Mouse (Mus musculus) stomach, embryonic 14.5 days (tissue): ENCODE measurements around the gene 6430571L13Rik. TPM values are rescaled to one million over a fixed set of nuclear protein-coding genes. Genes with fewer than 3 reads are reported as not detected.

Source experiments
- ATAC-seq: fragments of 200-750 bp; cut with Nextera tagmentation; 2 replicates; pipeline ENCODE4 v1.8.0; 2017; ENCODE audit warnings: low read depth, moderate TSS enrichment; ENCODE audit not compliant: insufficient number of reproducible peaks, insufficient read depth, low FRiP score
- H3K27ac ChIP-seq: fragments of 300-500 bp; sonication (generic); 2 replicates; pipeline ENCODE4 v1.5.1; 2014; ENCODE audit warnings: mild to moderate bottlenecking, low read length, moderate library complexity, mixed read lengths
- H3K27me3 ChIP-seq: fragments of 300-500 bp; sonication (generic); 2 replicates; pipeline ENCODE4 v1.6.1; 2014; ENCODE audit warnings: low read length, control low read depth, mixed read lengths; ENCODE audit not compliant: control insufficient read depth, insufficient read depth
- H3K36me3 ChIP-seq: fragments of 300-500 bp; sonication (generic); 2 replicates; pipeline ENCODE4 v1.6.1; 2014; ENCODE audit warnings: mild to moderate bottlenecking, control low read depth, low read length, moderate library complexity, mixed read lengths; ENCODE audit not compliant: control insufficient read depth, insufficient read depth
- H3K4me1 ChIP-seq: fragments of 300-500 bp; sonication (generic); 2 replicates; pipeline ENCODE4 v1.6.1; 2014; ENCODE audit warnings: low read length, control low read depth, mixed read lengths; ENCODE audit not compliant: control insufficient read depth, insufficient read depth
- H3K4me2 ChIP-seq: fragments of 300-500 bp; sonication (generic); replicated peaks from 2 replicates; pipeline ENCODE4 v1.6.1; 2014; ENCODE audit warnings: low read depth, low read length, control low read depth
- H3K4me3 ChIP-seq: fragments of 300-500 bp; sonication (generic); 2 replicates; pipeline ENCODE4 v1.5.1; 2014; ENCODE audit warnings: low read depth, low read length, control low read depth
- H3K9ac ChIP-seq: fragments of 300-500 bp; sonication (generic); replicated peaks from 2 replicates; pipeline ENCODE4 v1.6.1; 2014; ENCODE audit warnings: low read depth, mild to moderate bottlenecking, control low read depth, low read length, moderate library complexity, mixed read lengths
- H3K9me3 ChIP-seq: fragments of 300-500 bp; sonication (generic); 2 replicates; pipeline ENCODE4 v1.6.1; 2016; ENCODE audit warnings: low read depth, low read length, control low read depth; ENCODE audit not compliant: control insufficient read depth
- WGBS: fragments of 180-500 bp; shearing (Covaris S2); extraction: QIAGEN DNeasy Blood & Tissue Kit; methylation state at CpG from one replicate; pipeline ENCODE4 v1.1.7; 2014; 5-methylcytosine and 5-hydroxymethylcytosine counted together
- polyA plus RNA-seq: library from polyadenylated mRNA; unstranded; fragments of >200 nt; fragmentation: Nextera tagmentation; extraction: Ambion mirVana; gene quantifications from 2 replicates; pipeline ENCODE4 v1.2.1, GENCODE M21; 2014

The 6430571L13Rik gene
- polyA plus RNA-seq, 1 experiment from 2014 or later, result 0.19 TPM

- H3K4me3 ChIP-seq, result no peak overlapping the region
- H3K9me3 ChIP-seq, result no peaks in the 10 kb centered on the region
- H3K36me3 ChIP-seq, result no peaks in the 10 kb centered on the region
- H3K27me3 ChIP-seq, result no peaks in the 10 kb centered on the region
- no peak overlapping the region for H3K27ac ChIP-seq
- ATAC-seq, result no peak
- no peak overlapping the region for H3K9ac ChIP-seq
- H3K4me2 ChIP-seq, result no peak overlapping the region
- H3K4me1 ChIP-seq, result no peaks in the 10 kb centered on the region
- 61% methylated on average over 4 of the region's 4 CpGs for WGBS
These were observed 15.4 kb upstream of the 6430571L13Rik start for GRCm38 (mm10) chr9:107324799-107325561.

- no peaks in the 10 kb centered on the region for H3K9me3 ChIP-seq
- no peak overlapping the region for H3K9ac ChIP-seq
- H3K36me3 ChIP-seq, result no peaks in the 10 kb centered on the region
- 78% methylated on average over 7 of the region's 7 CpGs for WGBS
- no peak overlapping the region for H3K27ac ChIP-seq
- no peaks in the 10 kb centered on the region for H3K4me1 ChIP-seq
- no peaks in the 10 kb centered on the region for H3K27me3 ChIP-seq
- no peak for ATAC-seq
- H3K4me2 ChIP-seq, result no peak overlapping the region
- no peak overlapping the region for H3K4me3 ChIP-seq
These were observed 14.5 kb upstream of the 6430571L13Rik start for GRCm38 (mm10) chr9:107325904-107326303.

GRCm38 (mm10) chr9:107327879-107328620 lies 12.4 kb upstream of the 6430571L13Rik start:
- no peak overlapping the region for H3K9ac ChIP-seq
- no peak overlapping the region for H3K4me2 ChIP-seq
- H3K27me3 ChIP-seq, result no peaks in the 10 kb centered on the region
- H3K36me3 ChIP-seq, result no peaks in the 10 kb centered on the region
- H3K9me3 ChIP-seq, result no peaks in the 10 kb centered on the region
- no peaks in the 10 kb centered on the region for H3K4me1 ChIP-seq
- no peak for ATAC-seq
- no peak overlapping the region for H3K4me3 ChIP-seq
- no peak overlapping the region for H3K27ac ChIP-seq
- whole genome bisulfite sequencing, result 89% methylated on average over 16 of the region's 16 CpGs

- no peaks in the 10 kb centered on the region for H3K4me1 ChIP-seq
- 76% methylated on average over 6 of the region's 6 CpGs for WGBS
- H3K27ac ChIP-seq, result no peak overlapping the region
These were observed 9.6 kb upstream of the 6430571L13Rik start for GRCm38 (mm10) chr9:107330791-107331190.

GRCm38 (mm10) chr9:107333686-107334085 lies 6.7 kb upstream of the 6430571L13Rik start:
- H3K27me3 ChIP-seq, result no peaks in the 10 kb centered on the region
- H3K4me3 ChIP-seq, result no peak overlapping the region
- H3K9ac ChIP-seq, result no peak overlapping the region
- 56% methylated on average over 2 of the region's 2 CpGs for WGBS
- no peaks in the 10 kb centered on the region for H3K9me3 ChIP-seq
- H3K4me1 ChIP-seq, result peaks cover 3% of the 10 kb centered on the region; the same call in 1 of the 2 replicates
- H3K36me3 ChIP-seq, result no peaks in the 10 kb centered on the region
- H3K27ac ChIP-seq, result no peak overlapping the region
- no peak overlapping the region for H3K4me2 ChIP-seq
- ATAC-seq, result no peak

More at GRCm38 (mm10) chr9:107330791-107331190, 9.6 kb upstream of the 6430571L13Rik start:
- Histone ChIP-seq H3K36me3 (no peaks in the 10 kb centered on the region), H3K4me2 (no peak overlapping the region), H3K9ac (no peak overlapping the region), H3K9me3 (no peaks in the 10 kb centered on the region), H3K4me3 (no peak overlapping the region), H3K27me3 (no peaks in the 10 kb centered on the region)
- no peak for ATAC-seq

- no peak overlapping the region for H3K4me3 ChIP-seq
- no peak overlapping the region for H3K4me2 ChIP-seq
- WGBS, result 84% methylated on average over 6 of the region's 6 CpGs
- peaks cover 5% of the 10 kb centered on the region; the same call in 1 of the 2 replicates for H3K4me1 ChIP-seq
- no peaks in the 10 kb centered on the region for H3K9me3 ChIP-seq
- H3K27me3 ChIP-seq, result no peaks in the 10 kb centered on the region
- ATAC-seq, result no peak
- no peaks in the 10 kb centered on the region for H3K36me3 ChIP-seq
- no peak overlapping the region for H3K27ac ChIP-seq
- no peak overlapping the region for H3K9ac ChIP-seq
These were observed 6.0 kb upstream of the 6430571L13Rik start for GRCm38 (mm10) chr9:107334356-107334755.

GRCm38 (mm10) chr9:107335046-107335445 lies 5.4 kb upstream of the 6430571L13Rik start:
- Histone ChIP-seq H3K9ac (no peak overlapping the region), H3K4me2 (no peak overlapping the region), H3K27me3 (no peaks in the 10 kb centered on the region), H3K36me3 (no peaks in the 10 kb centered on the region), H3K27ac (no peak overlapping the region), H3K4me3 (no peak overlapping the region), H3K9me3 (no peaks in the 10 kb centered on the region), H3K4me1 (peaks cover 5% of the 10 kb centered on the region; the same call in 1 of the 2 replicates)
- ATAC-seq, result no peak
- 91% methylated on average over 5 of the region's 5 CpGs for WGBS

- 10% methylated on average over 5 of the region's 5 CpGs for WGBS
- no peak overlapping the region for H3K27ac ChIP-seq
- H3K9ac ChIP-seq, result no peak overlapping the region
- peaks cover 5% of the 10 kb centered on the region for H3K4me1 ChIP-seq
- H3K4me2 ChIP-seq, result no peak overlapping the region
- H3K9me3 ChIP-seq, result no peaks in the 10 kb centered on the region
- no peak for ATAC-seq
- no peaks in the 10 kb centered on the region for H3K27me3 ChIP-seq
- no peaks in the 10 kb centered on the region for H3K36me3 ChIP-seq
- no peak overlapping the region for H3K4me3 ChIP-seq
These were observed 4.5 kb upstream of the 6430571L13Rik start for GRCm38 (mm10) chr9:107335909-107336308.
